Mouse (Mus musculus) megakaryocyte, embryonic 14.5 days (primary cell): ENCODE results near the gene Fcho2.

Source experiments
- FLI1 ChIP-seq: IDR thresholded peaks from 2 replicates; pipeline ENCODE4 v1.6.1; 2012; ENCODE audit warnings: low read length, inconsistent platforms, mixed read lengths
- GATA1 ChIP-seq: IDR thresholded peaks from 3 replicates; pipeline ENCODE4 v1.6.1; 2012; ENCODE audit warnings: mixed read lengths, low read length, inconsistent platforms, borderline replicate concordance

- TF ChIP-seq FLI1 (no peak), GATA1 (no peak)
Measured at GRCm38 (mm10) chr13:98695546-98695945, 119.7 kb downstream of the Fcho2 start.
